Mouse (Mus musculus): Measurements from ENCODE around the gene Setd1b. TPM values are rescaled to one million over a fixed set of nuclear protein-coding genes. Genes with fewer than 3 reads are reported as not detected.

The Setd1b gene
- total and polyA plus RNA-seq, 3 experiments, result 0.50 to 9.1 (median 2.3) TPM

GRCm38 (mm10) chr5:123125105-123125504, 16.9 kb upstream of the Setd1b start:
- H3K4me3 ChIP-seq (replicated peaks in 1 of 3; ENCODE audit: low read depth in 2 of 3, low read length in 2 of 3, poor library complexity in 1 of 3), result no peak overlapping the region
- H3K79me2 ChIP-seq (replicated peaks; ENCODE audit: control insufficient read depth, extremely low read depth, insufficient read depth, poor library complexity, severe bottlenecking), result peaks cover 40% of the 10 kb centered on the region
- TF ChIP-seq EP300 (IDR thresholded peaks at IDR 0.05; ENCODE audit: low read length) (peak; percentile 64; the same call in 1 of the 2 replicates), MYC (IDR thresholded peaks at IDR 0.05; ENCODE audit: low read depth, low read length) (no peak), RCOR1 (conservative IDR thresholded peaks at IDR 0.05; ENCODE audit: low read depth, low read length) (no peak), GABPA (IDR thresholded peaks at IDR 0.05; ENCODE audit: insufficient replicate concordance, low read depth, low read length) (no peak), BHLHE40 (IDR thresholded peaks at IDR 0.05; ENCODE audit: low read depth, low read length) (no peak), ZC3H11A (IDR thresholded peaks at IDR 0.05; ENCODE audit: low read depth, low read length) (no peak), NELFE (IDR thresholded peaks at IDR 0.05; ENCODE audit: low read depth, low read length) (no peak), HCFC1 (IDR thresholded peaks at IDR 0.05; ENCODE audit: low read depth, low read length) (no peak), JUN (IDR thresholded peaks at IDR 0.05; ENCODE audit: insufficient read depth, low read depth, low read length) (peak; percentile 11; the same call in 1 of the 2 replicates), IRF4 (IDR thresholded peaks at IDR 0.05; ENCODE audit: low read depth, low read length) (peak; percentile 79), POLR2AphosphoS2 (IDR thresholded peaks at IDR 0.05; ENCODE audit: low read depth, low read length) (no peak), ZKSCAN1 (IDR thresholded peaks at IDR 0.05; ENCODE audit: borderline replicate concordance, low read depth, low read length) (no peak), JUND (conservative IDR thresholded peaks at IDR 0.05; ENCODE audit: low read depth, low read length) (peak; percentile 66; the same call in 1 of the 2 replicates), PAX5 (IDR thresholded peaks at IDR 0.05; ENCODE audit: low read length) (no peak), CHD1 (IDR thresholded peaks at IDR 0.05; ENCODE audit: low read depth, low read length) (no peak), MEF2A (IDR thresholded peaks at IDR 0.05; ENCODE audit: borderline replicate concordance, low read depth, low read length) (peak; percentile 48; the same call in 1 of the 2 replicates), MXI1 (IDR thresholded peaks at IDR 0.05; ENCODE audit: low read depth, low read length) (no peak)
- H3K4me1 ChIP-seq (ENCODE audit: control insufficient read depth in 1 of 2, insufficient read depth in 2 of 2), result peaks cover 7 to 52% of the 10 kb centered on the region in 2 experiments
- H3K27me3 ChIP-seq (replicated peaks), result no peaks in the 10 kb centered on the region
- H3K9ac ChIP-seq (ENCODE audit: insufficient read depth, low read depth), result peak overlapping the region; percentile 54; the same call in 1 of the 2 replicates
- no peak for DNase-seq (ENCODE audit: extremely low read depth)
- H3K27ac ChIP-seq (ENCODE audit: insufficient read depth, low read depth), result peak overlapping the region; percentile 93
- peaks cover 11% of the 10 kb centered on the region for H3K9me3 ChIP-seq (replicated peaks; ENCODE audit: low read length)
- dilution Hi-C loops (cut with MboI; ENCODE audit: extremely low pct_ligation_motif_present, extremely low pct_unique_long_range_greater_than_20kb, low sequenced_read_pairs), result no loop called here
- peak overlapping the region; percentile 82 for H3K4me2 ChIP-seq (ENCODE audit: insufficient read depth, low read depth, poor library complexity, severe bottlenecking)
- in situ Hi-C loops (cut with MboI; ENCODE audit: low pct_ligation_motif_present, low pct_unique_long_range_greater_than_20kb, low sequenced_read_pairs), result no loop called here
- H3K36me3 ChIP-seq (replicated peaks in 1 of 2; ENCODE audit: control insufficient read depth in 1 of 2, insufficient read depth in 1 of 2, low read length in 1 of 2), result peaks cover 31 to 48% of the 10 kb centered on the region in 2 experiments

- Histone ChIP-seq H3K4me1 (ENCODE audit: control insufficient read depth in 1 of 2, insufficient read depth in 2 of 2) (peaks cover 7 to 58% of the 10 kb centered on the region in 2 experiments), H3K9ac (ENCODE audit: insufficient read depth, low read depth) (peak overlapping the region; percentile 54), H3K9me3 (replicated peaks; ENCODE audit: low read length) (peaks cover 11% of the 10 kb centered on the region), H3K27ac (ENCODE audit: insufficient read depth, low read depth) (peak overlapping the region; percentile 93), H3K36me3 (replicated peaks in 1 of 2; ENCODE audit: control insufficient read depth in 1 of 2, insufficient read depth in 1 of 2, low read length in 1 of 2) (peaks cover 24 to 45% of the 10 kb centered on the region in 2 experiments), H3K27me3 (replicated peaks) (no peaks in the 10 kb centered on the region), H3K4me3 (replicated peaks in 1 of 3; ENCODE audit: low read depth in 2 of 3, low read length in 2 of 3, poor library complexity in 1 of 3) (peak overlapping the region in 2 of 3 experiments; percentile 28 to 34), H3K4me2 (ENCODE audit: insufficient read depth, low read depth, poor library complexity, severe bottlenecking) (peak overlapping the region; percentile 82), H3K79me2 (replicated peaks; ENCODE audit: control insufficient read depth, extremely low read depth, insufficient read depth, poor library complexity, severe bottlenecking) (peaks cover 47% of the 10 kb centered on the region)
- in situ Hi-C loops (cut with MboI; ENCODE audit: low pct_ligation_motif_present, low pct_unique_long_range_greater_than_20kb, low sequenced_read_pairs), result no loop called here
- dilution Hi-C loops (cut with MboI; ENCODE audit: extremely low pct_ligation_motif_present, extremely low pct_unique_long_range_greater_than_20kb, low sequenced_read_pairs), result no loop called here
- DNase-seq (ENCODE audit: extremely low read depth), result peak; percentile 72
- TF ChIP-seq TBP (conservative IDR thresholded peaks at IDR 0.05; ENCODE audit: low read depth, low read length) (no peak; the same call in 1 of the 2 replicates), JUND (conservative IDR thresholded peaks at IDR 0.05; ENCODE audit: low read depth, low read length) (no peak; the same call in 1 of the 2 replicates), ZMIZ1 (IDR thresholded peaks at IDR 0.05; ENCODE audit: low read depth, low read length) (peak; percentile 65; the same call in 1 of the 2 replicates), ELF1 (IDR thresholded peaks at IDR 0.05; ENCODE audit: low read depth, low read length) (no peak; the same call in 1 of the 2 replicates), RAD21 (IDR thresholded peaks at IDR 0.05; ENCODE audit: low read depth, low read length) (no peak), ZKSCAN1 (IDR thresholded peaks at IDR 0.05; ENCODE audit: borderline replicate concordance, low read depth, low read length) (no peak), CHD2 (IDR thresholded peaks at IDR 0.05; ENCODE audit: low read length) (no peak), MAX (IDR thresholded peaks at IDR 0.05; ENCODE audit: low read length) (no peak), IRF4 (IDR thresholded peaks at IDR 0.05; ENCODE audit: low read depth, low read length) (no peak), PAX5 (IDR thresholded peaks at IDR 0.05; ENCODE audit: low read length) (no peak), E2F4 (IDR thresholded peaks at IDR 0.05; ENCODE audit: insufficient replicate concordance, low read depth, low read length) (no peak), SIN3A (IDR thresholded peaks at IDR 0.05; ENCODE audit: low read length) (0 out of 2 replicates have a peak, but pooled peaks have one; percentile 47), GABPA (IDR thresholded peaks at IDR 0.05; ENCODE audit: insufficient replicate concordance, low read depth, low read length) (no peak), UBTF (IDR thresholded peaks at IDR 0.05; ENCODE audit: low read depth, low read length) (no peak), MXI1 (IDR thresholded peaks at IDR 0.05; ENCODE audit: low read depth, low read length) (peak; percentile 48; the same call in 1 of the 2 replicates), CTCF (conservative IDR thresholded peaks at IDR 0.05 in 1 of 2, IDR thresholded peaks at IDR 0.05 in 1 of 2; ENCODE audit: low read depth in 2 of 2, low read length in 2 of 2) (no peak), USF2 (conservative IDR thresholded peaks at IDR 0.05; ENCODE audit: low read depth, low read length) (no peak), POLR2AphosphoS2 (IDR thresholded peaks at IDR 0.05; ENCODE audit: low read depth, low read length) (no peak), RCOR1 (conservative IDR thresholded peaks at IDR 0.05; ENCODE audit: low read depth, low read length) (no peak), EP300 (IDR thresholded peaks at IDR 0.05; ENCODE audit: low read length) (no peak), POLR2A (IDR thresholded peaks at IDR 0.05; ENCODE audit: low read depth, low read length) (peak; percentile 67)
These were observed 16.2 kb upstream of the Setd1b start for GRCm38 (mm10) chr5:123125638-123126406.
